Comparison of ENCODE assay signal across 11 mouse cellular contexts in the genomic region with DNA sequence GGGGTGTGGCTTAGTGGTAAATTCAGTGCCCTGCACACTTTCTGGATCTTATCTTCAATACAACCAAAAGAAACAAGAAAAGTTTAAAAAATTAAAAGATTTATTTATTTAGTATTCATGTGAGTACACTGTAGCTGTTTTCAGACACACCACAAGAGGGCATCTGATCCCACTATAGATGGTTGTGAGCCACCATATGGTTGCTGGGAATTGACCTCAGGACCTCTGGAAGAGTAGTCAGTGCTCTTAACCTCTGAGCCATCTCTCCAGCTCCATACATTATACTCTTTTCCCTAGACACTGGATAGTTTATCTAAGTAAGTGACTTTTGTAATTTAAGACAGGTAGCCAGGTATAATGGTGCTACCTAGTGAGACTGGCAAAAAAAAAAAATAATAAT. TPM values are rescaled to one million over a fixed set of nuclear protein-coding genes. Genes with fewer than 3 reads are reported as not detected.
DNase-seq lines count a peak whose midpoint lies in the region; ATAC-seq and TF ChIP-seq lines count a peak whose summit lies in the region.
"Had no signal": no experiment of that assay in that cellular context is flagged by ENCODE, and none has a peak within 500 bp of the region (broad histone marks: within the 10 kb centered on the region; RNA-seq: fewer than 3 reads in every experiment).

No protein-coding gene starts in this region.

- intact Hi-C loops in gastrocnemius, postnatal 36 days (cut with DNase I): loop anchor here (5.0 kb wide), 1 partner anchor 61 kb away; no protein-coding TSS in a partner anchor

- no peak for DNase-seq in kidney, postnatal 0 days (ENCODE audit: low spot score)
- no peak for DNase-seq in kidney, adult 2 months
- peak; percentile 36 for DNase-seq in 416B (ENCODE audit: low read depth)
- no peak for DNase-seq in liver, embryonic 13.5 days
- DNase-seq in Muller cell, postnatal 12 days (ENCODE audit: inconsistent ontology term): no peak
- DNase-seq in gastrocnemius, postnatal 36 days: no peak
- DNase-seq: embryo, embryonic 11 days had no signal

- peaks cover 62% of the 10 kb centered on the region for H3K27me3 ChIP-seq in erythroblast, embryonic 14.5 days (ENCODE audit: control insufficient read depth)
- 0 out of 2 replicates have a peak, but pooled peaks cover 3% of the 10 kb centered on the region for H3K27me3 ChIP-seq in kidney, postnatal 0 days (ENCODE audit: insufficient read depth, low read length)
- H3K27me3 ChIP-seq in kidney, adult 2 months (replicated peaks; ENCODE audit: control insufficient read depth, insufficient read depth, low read length): no peaks in the 10 kb centered on the region
- peaks cover 45% of the 10 kb centered on the region for H3K27me3 ChIP-seq in liver, embryonic 13.5 days

- peak overlapping the region; percentile 81 for H3K4me3 ChIP-seq in erythroblast, embryonic 14.5 days (replicated peaks)
- no peak overlapping the region for H3K4me3 ChIP-seq in kidney, postnatal 0 days (replicated peaks; ENCODE audit: low read depth, low read length)
- H3K4me3 ChIP-seq in kidney, adult 2 months (ENCODE audit: insufficient read depth, low read depth, low read length): no peak overlapping the region
- H3K4me3 ChIP-seq in liver, embryonic 13.5 days (replicated peaks): peak overlapping the region; percentile 72

- H3K9me3 ChIP-seq in erythroblast, embryonic 14.5 days (ENCODE audit: control insufficient read depth, low read length): peaks cover 14% of the 10 kb centered on the region; the same call in 1 of the 2 replicates
- H3K9me3 ChIP-seq in kidney, postnatal 0 days (replicated peaks; ENCODE audit: low read length): no peaks in the 10 kb centered on the region
- H3K9me3 ChIP-seq in liver, embryonic 13.5 days (replicated peaks): no peaks in the 10 kb centered on the region

- peak overlapping the region; percentile 100 for H3K4me2 ChIP-seq in kidney, postnatal 0 days (ENCODE audit: low read length)
- peak overlapping the region; percentile 92 for H3K4me2 ChIP-seq in liver, embryonic 13.5 days

- TF ChIP-seq CTCF in kidney, postnatal 0 days (IDR thresholded peaks at IDR 0.05; ENCODE audit: low read depth): peak; percentile 44; the same call in 1 of the 2 replicates
- no peak for TF ChIP-seq CTCF in kidney, adult 2 months (conservative IDR thresholded peaks at IDR 0.05; ENCODE audit: insufficient read depth, insufficient read length, low read depth, low read length)

- H3K4me1 ChIP-seq in erythroblast, embryonic 14.5 days (ENCODE audit: control insufficient read depth): peaks cover 24% of the 10 kb centered on the region
- H3K4me1 ChIP-seq in kidney, postnatal 0 days (replicated peaks; ENCODE audit: insufficient read depth, low read length): 0 out of 2 replicates have a peak, but pooled peaks cover 5% of the 10 kb centered on the region
- no peaks in the 10 kb centered on the region; the same call in 1 of the 2 replicates for H3K4me1 ChIP-seq in kidney, adult 2 months (ENCODE audit: control insufficient read depth, insufficient read depth, low read length)
- peaks cover 24% of the 10 kb centered on the region for H3K4me1 ChIP-seq in liver, embryonic 13.5 days (replicated peaks)

- no peak overlapping the region for H3K27ac ChIP-seq in kidney, postnatal 0 days
- no peak overlapping the region for H3K27ac ChIP-seq in kidney, adult 2 months (ENCODE audit: insufficient read depth, low read depth, low read length)
- no peak overlapping the region for H3K27ac ChIP-seq in liver, embryonic 13.5 days

- ATAC-seq in erythroblast, adult 5-6 weeks (replicated peaks; ENCODE audit: low FRiP score, poor library complexity, severe bottlenecking): no peak
- ATAC-seq in kidney, postnatal 0 days (replicated peaks; ENCODE audit: low FRiP score, low read depth): no peak
- no peak for ATAC-seq in liver, embryonic 13.5 days (ENCODE audit: low read depth)

- no peak for TF ChIP-seq POLR2A in kidney, adult 2 months (IDR thresholded peaks at IDR 0.05; ENCODE audit: low read depth, low read length)

- H3K36me3 ChIP-seq in erythroblast, embryonic 14.5 days (ENCODE audit: control insufficient read depth): no peaks in the 10 kb centered on the region
- H3K36me3 ChIP-seq in kidney, postnatal 0 days (ENCODE audit: insufficient read depth, low read length): no peaks in the 10 kb centered on the region
- no peaks in the 10 kb centered on the region for H3K36me3 ChIP-seq in kidney, adult 2 months (ENCODE audit: control insufficient read depth, insufficient read depth, low read length)
- no peaks in the 10 kb centered on the region for H3K36me3 ChIP-seq in liver, embryonic 13.5 days

- H3K9ac ChIP-seq in kidney, postnatal 0 days (ENCODE audit: low read depth, low read length): no peak overlapping the region
- H3K9ac ChIP-seq in liver, embryonic 13.5 days: no peak overlapping the region

RNA-seq across cellular contexts. Expression of a gene that starts 1.0 kb away (rescaled TPM):
- 9.3 and 12.9 TPM in 2 replicates for polyA plus RNA-seq in erythroblast, embryonic 14.5 days (2012)
- total RNA-seq in erythroblast, adult 5-6 weeks (2015; ENCODE audit: low replicate concordance): 262 and 340 TPM in 2 replicates
- total RNA-seq in erythroblast, adult 5-6 weeks (2017; ENCODE audit: low replicate concordance): 184 and 253 TPM in 2 replicates
- polyA plus RNA-seq in kidney, postnatal 0 days (2015; fragmentation: Nextera tagmentation; extraction: Ambion mirVana): 12.3 and 14.3 TPM in 2 replicates
- polyA plus RNA-seq in kidney, adult 2 months (2012; rRNA removed): 13.2 and 16.8 TPM in 2 replicates
- polyA plus RNA-seq in liver, embryonic 13.5 days (2015; fragmentation: Nextera tagmentation; extraction: Ambion mirVana): 8.0 and 13.7 TPM in 2 replicates
- 10 to 100 TPM; 30.1 to 39.8 TPM for total RNA-seq in gastrocnemius, postnatal 36 days (2021)

RNA-seq across cellular contexts. Expression of a gene that starts 35.4 kb away (rescaled TPM):
- polyA plus RNA-seq in erythroblast, embryonic 14.5 days (2012): not detected in 2 replicates
- not detected in 2 replicates for total RNA-seq in erythroblast, adult 5-6 weeks (2015; ENCODE audit: low replicate concordance)
- total RNA-seq in erythroblast, adult 5-6 weeks (2017; ENCODE audit: low replicate concordance): not detected in 2 replicates
- polyA plus RNA-seq in kidney, postnatal 0 days (2015; fragmentation: Nextera tagmentation; extraction: Ambion mirVana): 0.11 and 0.20 TPM in 2 replicates
- 0.15 TPM in 1 of 2 replicates, not detected in the other for polyA plus RNA-seq in kidney, adult 2 months (2012; rRNA removed)
- 0.09 TPM in 2 replicates for polyA plus RNA-seq in liver, embryonic 13.5 days (2015; fragmentation: Nextera tagmentation; extraction: Ambion mirVana)
- under 1 TPM; 0.22 to 0.59 TPM for total RNA-seq in gastrocnemius, postnatal 36 days (2021)
- total RNA-seq: layer of hippocampus, postnatal 10 days had no signal
- polyA plus RNA-seq: spleen, adult 2 months had no signal

Comparison
In these comparisons a context has a peak if more than half of its experiments do, and no peak if none do; other contexts are left out.
1. H3K4me3 ChIP-seq: peak in erythroblast, embryonic 14.5 days (single experiment) and liver, embryonic 13.5 days (single experiment); none in kidney, postnatal 0 days (single experiment) and kidney, adult 2 months (single experiment).